Mouse (Mus musculus) thymus, adult 2 months (tissue): ENCODE measurements around the gene Inha.

Experiments
- CTCF ChIP-seq: fragments of 200-500 bp; IDR thresholded peaks from 2 replicates; pipeline ENCODE4 v1.5.1; 2012; ENCODE audit warnings: mild to moderate bottlenecking, control low read depth, low read length, moderate library complexity, borderline replicate concordance; ENCODE audit not compliant: control insufficient read depth, poor library complexity, insufficient read depth; ENCODE audit errors: extremely low read depth
- POLR2A ChIP-seq: fragments of 200-500 bp; IDR thresholded peaks from 2 replicates; pipeline ENCODE4 v1.6.1; 2012; ENCODE audit warnings: mild to moderate bottlenecking, low read length, control low read depth, moderate library complexity; ENCODE audit not compliant: control insufficient read depth, poor library complexity, insufficient read depth; ENCODE audit errors: extremely low read depth

GRCm38 (mm10) chr1:75538597-75539190 is 31.8 kb downstream of the Inha start:
- TF ChIP-seq CTCF (no peak), POLR2A (no peak)
